Comparison of ENCODE assay signal across 8 mouse cellular contexts in the genomic region with DNA sequence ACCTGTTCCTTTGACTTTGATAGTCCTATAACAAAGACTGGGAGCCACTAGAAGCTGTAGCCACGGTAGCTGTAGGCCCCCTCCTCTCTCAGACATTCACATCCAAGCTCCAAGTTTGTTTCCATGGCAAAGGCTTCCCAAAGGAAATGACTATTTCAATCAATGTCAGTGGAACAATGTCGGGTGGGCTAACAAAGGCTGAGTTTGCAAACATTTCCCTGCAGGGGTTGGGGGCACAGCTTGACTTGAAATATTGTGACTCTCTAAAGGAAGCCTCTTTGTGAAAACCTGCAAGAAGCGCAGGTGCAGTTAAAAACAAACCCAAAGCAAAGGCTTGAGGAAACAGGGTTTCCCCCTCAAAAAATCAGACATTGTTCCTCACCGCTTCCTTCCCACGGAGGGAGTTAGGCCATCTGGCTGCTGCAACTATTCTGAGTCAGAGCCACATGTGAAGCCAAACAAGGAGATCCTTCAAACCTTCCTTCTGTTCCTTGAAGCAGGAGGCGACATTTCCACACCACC. TPM values are rescaled to one million over a fixed set of nuclear protein-coding genes. Genes with fewer than 3 reads are reported as not detected.
DNase-seq lines count a peak whose midpoint lies in the region; ATAC-seq and TF ChIP-seq lines count a peak whose summit lies in the region.

No protein-coding gene starts in this region.

- intact Hi-C loops in heart, postnatal 10 days (cut with DNase I) = loop anchor here (2.0 kb wide), 1 partner anchor 19 kb away; a partner anchor contains a TSS

- 0 out of 2 replicates have a peak, but pooled peaks cover 3% of the 10 kb centered on the region for H3K27me3 ChIP-seq in forebrain, embryonic 16.5 days (replicated peaks; ENCODE audit: control insufficient read depth, insufficient read depth, low read length)
- no peaks in the 10 kb centered on the region for H3K27me3 ChIP-seq in neural tube, embryonic 12.5 days (replicated peaks)
- H3K27me3 ChIP-seq in cerebellum, adult 2 months (ENCODE audit: control insufficient read depth, insufficient read depth, low read length) = no peaks in the 10 kb centered on the region

- H3K4me3 ChIP-seq in forebrain, embryonic 16.5 days (replicated peaks; ENCODE audit: low read length) = no peak overlapping the region
- no peak overlapping the region for H3K4me3 ChIP-seq in neural tube, embryonic 12.5 days
- no peak overlapping the region for H3K4me3 ChIP-seq in cerebellum, adult 2 months (replicated peaks; ENCODE audit: insufficient read depth, low read depth, low read length)

- peaks cover 7% of the 10 kb centered on the region for H3K4me1 ChIP-seq in forebrain, embryonic 16.5 days (replicated peaks; ENCODE audit: control insufficient read depth, insufficient read depth, low read length)
- H3K4me1 ChIP-seq in neural tube, embryonic 12.5 days = peaks cover 17% of the 10 kb centered on the region
- no peaks in the 10 kb centered on the region for H3K4me1 ChIP-seq in cerebellum, adult 2 months (ENCODE audit: control insufficient read depth, insufficient read depth, low read length)

- no peak overlapping the region for H3K4me2 ChIP-seq in forebrain, embryonic 16.5 days (ENCODE audit: low read length)
- H3K4me2 ChIP-seq in neural tube, embryonic 12.5 days (replicated peaks) = peak overlapping the region; percentile 7; the same call in 1 of the 2 replicates

- WGBS in forebrain, embryonic 16.5 days = 9% methylated on average over 6 of the region's 6 CpGs
- 7% methylated on average over 6 of the region's 6 CpGs for WGBS in neural tube, embryonic 12.5 days
- 38% methylated on average over 6 of the region's 6 CpGs for WGBS in cerebellum, adult 2 months

- no peak for TF ChIP-seq CTCF in cerebellum, adult 2 months (IDR thresholded peaks at IDR 0.05; ENCODE audit: borderline replicate concordance, insufficient read depth, low read depth, low read length)

- no peak overlapping the region for H3K9ac ChIP-seq in forebrain, embryonic 16.5 days (replicated peaks; ENCODE audit: low read depth, low read length)
- H3K9ac ChIP-seq in neural tube, embryonic 12.5 days = no peak overlapping the region

- H3K27ac ChIP-seq in forebrain, embryonic 16.5 days (ENCODE audit: low read length) = no peak overlapping the region
- H3K27ac ChIP-seq in neural tube, embryonic 12.5 days = peak overlapping the region; percentile 43; the same call in 1 of the 2 replicates
- no peak overlapping the region for H3K27ac ChIP-seq in cerebellum, adult 2 months (ENCODE audit: insufficient read depth, low read length)

- peak; percentile 37 to 47 for DNase-seq in heart, postnatal 10 days
- DNase-seq in heart, adult 18-20 months = no peak
- peak; percentile 77 for DNase-seq in R1 (ENCODE audit: low read depth, low spot score)
- DNase-seq in cerebellum, adult 2 months = no peak
- no peak for DNase-seq in urinary bladder, postnatal 25 days (ENCODE audit: low spot score)
- no peak for DNase-seq in cerebellum, adult 9-10 months

- no peak for TF ChIP-seq POLR2A in cerebellum, adult 2 months (IDR thresholded peaks at IDR 0.05; ENCODE audit: borderline replicate concordance, insufficient read depth, low read length)

- H3K9me3 ChIP-seq in forebrain, embryonic 16.5 days (ENCODE audit: control insufficient read depth, low read length) = no peaks in the 10 kb centered on the region
- no peaks in the 10 kb centered on the region for H3K9me3 ChIP-seq in neural tube, embryonic 12.5 days

- H3K36me3 ChIP-seq in forebrain, embryonic 16.5 days (ENCODE audit: control insufficient read depth, insufficient read depth) = no peaks in the 10 kb centered on the region
- no peaks in the 10 kb centered on the region for H3K36me3 ChIP-seq in neural tube, embryonic 12.5 days

- ATAC-seq in forebrain, embryonic 16.5 days = peak; percentile 33; the same call in 1 of the 2 replicates
- ATAC-seq in neural tube, embryonic 12.5 days (ENCODE audit: low FRiP score, low read depth) = peak; percentile 75

RNA-seq across cellular contexts. Expression of a gene that starts 19.0 kb away (rescaled TPM):
- total RNA-seq in heart, postnatal 10 days (2021) = 10 to 100 TPM; 50.7 to 55.2 TPM
- 10 to 100 TPM in 1 of 2 experiments, 1 to 10 TPM in 1; 9.2 to 18.5 TPM for total RNA-seq in heart, adult 18-20 months (2021)
- 37.8 and 41.7 TPM in 2 replicates for polyA plus RNA-seq in forebrain, embryonic 16.5 days (2015; fragmentation: Nextera tagmentation; extraction: Ambion mirVana)
- polyA plus RNA-seq in neural tube, embryonic 12.5 days (2016; fragmentation: Nextera tagmentation; extraction: Ambion mirVana) = 39.1 and 42.5 TPM in 2 replicates
- 23.1 and 24.6 TPM in 2 replicates for polyA plus RNA-seq in cerebellum, adult 2 months (2012; rRNA removed)

Comparison
In these comparisons a context has a peak if more than half of its experiments do, and no peak if none do; other contexts are left out.
1. DNase-seq: peak in heart, postnatal 10 days (2 of 2) and R1 (single experiment); none in heart, adult 18-20 months (0 of 2), cerebellum, adult 2 months (0 of 2), urinary bladder, postnatal 25 days (single experiment) and cerebellum, adult 9-10 months (single experiment).